Mouse (Mus musculus): Measurements from ENCODE around the gene Zfp189. TPM values are rescaled to one million over a fixed set of nuclear protein-coding genes. Genes with fewer than 3 reads are reported as not detected.

Gene Zfp189
- total RNA-seq, 2 experiments from 2014 or later = 4.8 to 5.2 TPM

- DNase-seq (ENCODE audit: low spot score in 2 of 2) = no peak
Measured at GRCm38 (mm10) chr4:49535675-49536294, 14.8 kb downstream of the Zfp189 start.

DNA sequence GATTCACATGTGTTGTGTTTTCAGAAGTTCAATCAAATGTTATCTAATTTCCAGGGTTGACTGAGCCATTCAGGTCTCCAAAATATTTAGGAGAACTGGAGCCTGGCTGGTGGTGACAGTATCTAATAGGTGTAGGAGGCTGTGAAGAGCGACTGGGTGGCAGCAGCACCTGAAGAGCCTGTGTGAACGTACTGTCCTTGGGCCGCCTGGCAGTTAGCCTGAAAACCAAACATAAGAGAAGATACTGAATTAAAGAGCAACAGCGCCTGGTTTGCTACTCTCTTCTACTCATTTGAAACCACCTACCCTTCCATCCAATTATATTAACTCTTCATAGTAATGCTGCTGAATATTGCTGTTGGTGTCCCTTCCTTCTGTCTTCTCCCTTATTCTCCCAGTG, 15.7 kb downstream of the Zfp189 start:
- DNase-seq (ENCODE audit: low spot score in 2 of 2) = no peak

GRCm38 (mm10) chr4:49539665-49540064, 18.7 kb downstream of the Zfp189 start:
- no peak for DNase-seq (ENCODE audit: low spot score in 2 of 2)

GRCm38 (mm10) chr4:49540966-49541365, 20.0 kb downstream of the Zfp189 start:
- no peak for DNase-seq (ENCODE audit: low spot score in 2 of 2)

DNA sequence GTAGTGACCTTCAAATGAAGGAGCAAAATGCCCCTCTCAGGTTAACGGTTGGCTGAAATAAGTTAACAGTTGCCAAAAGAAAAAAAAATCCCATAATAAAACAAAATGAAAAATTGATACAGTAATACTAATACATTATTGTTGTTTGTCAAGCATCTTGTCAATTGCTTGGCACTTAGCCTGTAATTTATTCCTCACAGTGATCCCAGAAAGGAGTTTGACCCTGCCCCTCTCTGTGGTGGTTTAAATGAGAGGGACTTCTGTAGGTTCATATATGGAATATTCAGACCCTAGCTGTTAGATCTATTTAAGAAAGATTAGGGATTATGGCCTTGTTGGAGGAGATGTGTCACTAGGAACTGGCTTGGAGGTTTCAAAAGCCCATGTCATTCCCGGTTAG, 25.1 kb downstream of the Zfp189 start:
- no peak for DNase-seq (ENCODE audit: low spot score in 2 of 2)

GRCm38 (mm10) chr4:49546873-49547543, 26.0 kb downstream of the Zfp189 start:
- DNase-seq (ENCODE audit: low spot score in 2 of 2) = no peak

GRCm38 (mm10) chr4:49547544-49548219, 26.7 kb downstream of the Zfp189 start:
- no peak for DNase-seq (ENCODE audit: low spot score in 2 of 2)

DNA sequence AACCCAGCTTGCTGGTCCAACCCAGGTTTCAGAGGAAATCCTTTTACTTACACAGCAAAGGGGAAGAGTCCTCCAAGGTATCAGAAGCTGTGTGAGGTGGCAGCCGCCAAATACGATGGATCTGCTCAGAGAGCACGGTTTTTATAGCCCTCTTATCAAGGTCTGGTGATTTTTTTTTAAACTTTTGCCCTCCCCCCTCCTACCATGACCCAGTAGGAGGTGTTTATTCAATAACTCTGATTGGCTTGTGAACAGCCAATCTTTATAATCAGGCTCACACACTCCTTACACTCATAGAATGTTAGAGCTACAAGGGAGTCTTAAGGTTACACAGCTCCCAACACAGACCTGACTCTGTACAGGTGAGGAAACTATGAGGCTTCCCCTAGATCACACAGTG, 28.4 kb downstream of the Zfp189 start, which contains the start of gene Aldob:
Gene Aldob (minus strand): TSS at position 164 of the 400 bp plus-strand sequence.
- no peak for DNase-seq (ENCODE audit: low spot score in 2 of 2)

- DNase-seq (ENCODE audit: low spot score in 2 of 2) = no peak
Measured at GRCm38 (mm10) chr4:49553380-49553779, 32.4 kb downstream of the Zfp189 start.

DNA sequence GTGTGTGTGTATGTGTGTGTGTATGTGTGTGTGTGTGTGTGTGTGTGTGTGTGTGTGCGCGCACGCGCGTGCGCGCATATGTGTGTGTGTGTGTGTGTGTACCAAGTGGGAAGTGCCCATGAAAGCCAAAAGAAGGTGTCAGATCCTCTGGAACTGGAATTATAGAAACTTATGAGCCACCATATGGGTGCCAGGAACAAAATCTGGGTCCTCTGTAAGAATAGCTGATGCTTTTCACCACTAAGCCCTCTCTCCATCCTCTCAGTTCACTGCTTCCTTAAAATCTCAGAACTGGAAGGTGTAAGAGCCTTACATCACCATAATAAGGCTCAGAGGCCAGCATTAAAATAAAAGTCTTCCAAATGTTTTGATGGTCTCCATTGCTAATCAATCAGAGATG, 36.4 kb downstream of the Zfp189 start:
- no peak for DNase-seq (ENCODE audit: low spot score in 2 of 2)

GRCm38 (mm10) chr4:49558181-49558580, 37.2 kb downstream of the Zfp189 start:
- no peak for DNase-seq (ENCODE audit: low spot score in 2 of 2)

GRCm38 (mm10) chr4:49559915-49560772, 39.2 kb downstream of the Zfp189 start:
- DNase-seq (ENCODE audit: low spot score in 2 of 2) = peak in 1 of 2 experiments; percentile 36

- peak in 1 of 2 experiments; percentile 48 for DNase-seq (ENCODE audit: low spot score in 2 of 2)
Measured at GRCm38 (mm10) chr4:49567613-49568012, 46.6 kb downstream of the Zfp189 start.

DNA sequence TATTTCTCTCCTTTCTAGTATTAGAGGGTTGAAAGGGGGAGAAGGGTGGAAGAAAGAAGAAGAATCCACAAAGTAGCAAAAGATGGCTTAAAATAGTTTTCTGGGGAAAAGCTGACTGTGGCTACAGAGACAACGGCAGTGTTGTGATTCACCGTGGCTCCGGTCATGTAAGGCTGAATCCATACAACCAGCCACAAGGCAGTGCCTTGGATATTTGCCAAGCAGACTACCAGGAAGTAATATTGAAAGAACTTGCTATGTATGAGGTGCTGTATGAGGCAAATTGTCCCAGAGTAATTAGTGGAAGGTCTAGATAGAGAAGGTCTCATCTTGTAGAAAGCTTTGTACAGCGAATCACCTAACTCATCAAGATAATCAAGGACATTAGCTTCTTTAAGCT, 51.2 kb downstream of the Zfp189 start:
- no peak for DNase-seq (ENCODE audit: low spot score in 2 of 2)

Other genes starting within 250 kb of the Zfp189 start
- not detected for gene Acnat2, start 113.0 kb upstream of the Zfp189 start, total RNA-seq (2021)
- gene Acnat1, start 47.3 kb upstream of the Zfp189 start, total RNA-seq (2021) = under 1 TPM in 1 of 2 experiments, not detected in 1; 0.29 TPM
- under 1 TPM; 0.25 to 0.31 TPM for gene Baat, start 14.6 kb upstream of the Zfp189 start, total RNA-seq (2021)
- 10 to 100 TPM; 36.9 to 40.5 TPM for gene Mrpl50, start 83 bp upstream of the Zfp189 start, total RNA-seq (2021)
- 1 to 10 TPM in 1 of 2 experiments, under 1 TPM in 1; 0.44 to 4.6 TPM for gene Aldob, start 28.4 kb downstream of the Zfp189 start, total RNA-seq (2021)
- 10 to 100 TPM; 33.6 to 39.7 TPM for gene Tmem246, start 76.7 kb downstream of the Zfp189 start, total RNA-seq (2021)
- 10 to 100 TPM; 43.4 to 49.7 TPM for gene Rnf20, start 110.8 kb downstream of the Zfp189 start, total RNA-seq (2021)
- under 1 TPM in 1 of 2 experiments, not detected in 1; 0.08 TPM for gene Ppp3r2, start 160.8 kb downstream of the Zfp189 start, total RNA-seq (2021)